Mouse (Mus musculus) hindbrain, embryonic 14.5 days (tissue): ENCODE data around the gene Olfr985. TPM values are rescaled to one million over a fixed set of nuclear protein-coding genes. Genes with fewer than 3 reads are reported as not detected.

ENCODE experiments used
- ATAC-seq: fragments of 200-750 bp; cut with Nextera tagmentation; 2 replicates; pipeline ENCODE4 v1.8.0; 2017; ENCODE audit warnings: moderate number of reproducible peaks, mild to moderate bottlenecking, moderate TSS enrichment, moderate library complexity; ENCODE audit not compliant: low FRiP score
- DNase-seq: peaks from one replicate; pipeline ENCODE4 v3.0.0-alpha.2; 2015; ENCODE audit warnings: low spot score
- H3K27ac ChIP-seq: fragments of 300-500 bp; sonication (generic); 2 replicates; pipeline ENCODE4 v1.5.1; 2014; ENCODE audit warnings: mild to moderate bottlenecking, moderate library complexity
- H3K27me3 ChIP-seq: fragments of 300-500 bp; sonication (generic); 2 replicates; pipeline ENCODE4 v1.6.1; 2014; ENCODE audit warnings: mild to moderate bottlenecking, low read length, mixed read lengths; ENCODE audit not compliant: control insufficient read depth, insufficient read depth
- H3K36me3 ChIP-seq: fragments of 300-500 bp; sonication (generic); replicated peaks from 2 replicates; pipeline ENCODE4 v1.6.1; 2014; ENCODE audit not compliant: control insufficient read depth, insufficient read depth
- H3K4me1 ChIP-seq: fragments of 300-500 bp; sonication (generic); replicated peaks from 2 replicates; pipeline ENCODE4 v1.6.1; 2014; ENCODE audit warnings: antibody characterized with exemption, low read length, mixed read lengths; ENCODE audit not compliant: control insufficient read depth, insufficient read depth
- H3K4me2 ChIP-seq: fragments of 300-500 bp; sonication (generic); replicated peaks from 2 replicates; pipeline ENCODE4 v1.6.1; 2014; ENCODE audit warnings: mild to moderate bottlenecking, moderate library complexity
- H3K4me3 ChIP-seq: fragments of 300-500 bp; sonication (generic); replicated peaks from 2 replicates; pipeline ENCODE4 v1.5.1; 2014; ENCODE audit warnings: mild to moderate bottlenecking, low read length
- H3K9ac ChIP-seq: fragments of 300-500 bp; sonication (generic); 2 replicates; pipeline ENCODE4 v1.6.1; 2014
- H3K9me3 ChIP-seq: fragments of 300-500 bp; sonication (generic); 2 replicates; pipeline ENCODE4 v1.6.1; 2016; ENCODE audit warnings: low read length; ENCODE audit not compliant: control insufficient read depth
- WGBS: fragments of 180-500 bp; shearing (Covaris S2); extraction: QIAGEN DNeasy Blood & Tissue Kit; methylation state at CpG from one replicate; pipeline ENCODE4 v1.1.7; 2014; 5-methylcytosine and 5-hydroxymethylcytosine counted together
- polyA plus RNA-seq: library from polyadenylated mRNA; unstranded; fragments of >200 nt; fragmentation: Nextera tagmentation; extraction: Ambion mirVana; gene quantifications from 2 replicates; pipeline ENCODE4 v1.2.1, GENCODE M21; 2014

Gene Olfr985
- polyA plus RNA-seq, 1 experiment from 2014 or later: not detected

- 76% methylated on average over 10 of the region's 10 CpGs for WGBS
- Histone ChIP-seq H3K9me3 (no peaks in the 10 kb centered on the region), H3K9ac (no peak overlapping the region), H3K36me3 (no peaks in the 10 kb centered on the region), H3K4me2 (no peak overlapping the region), H3K27me3 (no peaks in the 10 kb centered on the region), H3K27ac (no peak overlapping the region), H3K4me3 (no peak overlapping the region), H3K4me1 (no peaks in the 10 kb centered on the region)
- no peak for ATAC-seq
- no peak for DNase-seq
Observed at GRCm38 (mm10) chr9:40116645-40117286, 13.2 kb downstream of the Olfr985 start.

GRCm38 (mm10) chr9:40114106-40114505, 15.9 kb downstream of the Olfr985 start, which contains the start of gene Olfr984:
Gene Olfr984, minus strand, starts transcription at chr9:40114206.
- Histone ChIP-seq H3K4me3 (no peak within 1 kb of the TSS), H3K36me3 (no peaks in the 10 kb centered on the region), H3K4me1 (no peaks in the 10 kb centered on the region), H3K4me2 (no peak within 1 kb of the TSS), H3K27ac (no peak within 1 kb of the TSS), H3K27me3 (no peaks in the 10 kb centered on the region), H3K9me3 (no peaks in the 10 kb centered on the region), H3K9ac (no peak within 1 kb of the TSS)
- WGBS: 91% methylated on average over 2 of the region's 2 CpGs
- no peak for ATAC-seq
- DNase-seq: no peak

GRCm38 (mm10) chr9:40094769-40095168, 35.2 kb downstream of the Olfr985 start:
- H3K4me2 ChIP-seq: no peak overlapping the region
- no peaks in the 10 kb centered on the region for H3K9me3 ChIP-seq
- H3K4me3 ChIP-seq: no peak overlapping the region
- no peak overlapping the region for H3K27ac ChIP-seq
- 60% methylated on average over 3 of the region's 3 CpGs for WGBS
- no peaks in the 10 kb centered on the region for H3K36me3 ChIP-seq
- DNase-seq (no peak), ATAC-seq (no peak)
- H3K27me3 ChIP-seq: no peaks in the 10 kb centered on the region
- H3K4me1 ChIP-seq: no peaks in the 10 kb centered on the region
- no peak overlapping the region for H3K9ac ChIP-seq

- Histone ChIP-seq H3K9ac (no peak within 1 kb of the TSS), H3K9me3 (no peaks in the 10 kb centered on the region), H3K27me3 (no peaks in the 10 kb centered on the region), H3K4me2 (no peak within 1 kb of the TSS), H3K36me3 (no peaks in the 10 kb centered on the region), H3K4me1 (no peaks in the 10 kb centered on the region), H3K4me3 (no peak within 1 kb of the TSS), H3K27ac (no peak within 1 kb of the TSS)
- DNase-seq (no peak), ATAC-seq (no peak)
- WGBS: 87% methylated on average over 2 of the region's 2 CpGs
Observed at GRCm38 (mm10) chr9:40093495-40093894, 36.5 kb downstream of the Olfr985 start, which contains the start of gene Olfr983. Gene Olfr983, minus strand, starts transcription at chr9:40093595.

Other genes starting within 250 kb of the Olfr985 start
- not detected in 2 replicates for gene Olfr229, start 222.8 kb downstream of the Olfr985 start, polyA plus RNA-seq
- gene Olfr974, start 192.7 kb downstream of the Olfr985 start, polyA plus RNA-seq: not detected in 2 replicates
- gene Olfr975, start 178.1 kb downstream of the Olfr985 start, polyA plus RNA-seq: not detected in 2 replicates
- gene Olfr976, start 169.1 kb downstream of the Olfr985 start, polyA plus RNA-seq: not detected in 2 replicates
- gene Olfr978, start 138.1 kb downstream of the Olfr985 start, polyA plus RNA-seq: not detected in 2 replicates
- not detected in 2 replicates for gene Olfr979, start 126.7 kb downstream of the Olfr985 start, polyA plus RNA-seq
- gene Olfr980, start 120.6 kb downstream of the Olfr985 start, polyA plus RNA-seq: not detected in 2 replicates
- not detected in 2 replicates for gene Olfr981, start 108.7 kb downstream of the Olfr985 start, polyA plus RNA-seq
- not detected in 2 replicates for gene Olfr982, start 56.4 kb downstream of the Olfr985 start, polyA plus RNA-seq
- gene Olfr983, start 36.6 kb downstream of the Olfr985 start, polyA plus RNA-seq: not detected in 2 replicates
- gene Olfr984, start 16.0 kb downstream of the Olfr985 start, polyA plus RNA-seq: not detected in 2 replicates
- gene Tmem225, start 17.9 kb upstream of the Olfr985 start, polyA plus RNA-seq: not detected in 2 replicates
- not detected in 2 replicates for gene Olfr986, start 50.7 kb upstream of the Olfr985 start, polyA plus RNA-seq
- gene Zfp202, start 62.1 kb upstream of the Olfr985 start, polyA plus RNA-seq: 11.1 and 12.1 TPM in 2 replicates
- 168 and 194 TPM in 2 replicates for gene Scn3b, start 139.0 kb upstream of the Olfr985 start, polyA plus RNA-seq